Mouse (Mus musculus): ENCODE results near the gene Nmnat1. TPM values are rescaled to one million over a fixed set of nuclear protein-coding genes. Genes with fewer than 3 reads are reported as not detected.
"Not testable (repeated sequence)": the region's sequence is repeated elsewhere in the genome, so short reads cannot be mapped to it uniquely, and the experiment has no call there.

Gene Nmnat1
- polyA plus RNA-seq, 1 experiment: 22.9 TPM

DNA sequence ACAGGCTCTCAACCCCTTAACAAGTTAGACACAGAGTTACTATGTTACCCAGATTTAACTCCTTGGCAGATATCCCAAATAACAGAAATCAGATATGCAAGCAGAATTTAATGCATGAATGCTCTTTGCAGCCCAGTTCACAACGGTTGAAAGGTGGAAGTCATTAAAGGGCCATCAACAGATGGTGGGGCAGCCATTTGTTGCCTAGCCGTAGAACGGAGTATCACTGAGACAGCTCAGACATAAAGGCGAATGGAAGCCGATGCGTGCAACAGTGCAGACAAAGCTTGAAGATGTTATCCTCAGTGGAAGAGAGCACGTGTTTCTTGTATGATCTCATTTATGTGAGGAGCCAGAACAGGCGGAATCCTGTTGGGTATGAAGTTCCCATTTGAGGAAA, 44.4 kb downstream of the Nmnat1 start:
- Histone ChIP-seq H3K27ac (ENCODE audit: control insufficient read depth, insufficient read depth, low read length) (no peak overlapping the region), H3K4me3 (ENCODE audit: control insufficient read depth, insufficient read depth, low read length) (no peak overlapping the region), H3K27me3 (ENCODE audit: control insufficient read depth, insufficient read depth, low read length) (no peaks in the 10 kb centered on the region), H3K36me3 (ENCODE audit: control insufficient read depth, insufficient read depth, low read length) (no peaks in the 10 kb centered on the region), H3K4me1 (replicated peaks; ENCODE audit: control insufficient read depth, insufficient read depth, low read length) (peaks cover 3% of the 10 kb centered on the region)
- no peak for DNase-seq
- TF ChIP-seq POLR2A (IDR thresholded peaks at IDR 0.05; ENCODE audit: control insufficient read depth, extremely low read depth, insufficient read depth, low read length, poor library complexity) (no peak), CTCF (IDR thresholded peaks at IDR 0.05; ENCODE audit: borderline replicate concordance, control insufficient read depth, extremely low read depth, insufficient read depth, low read length, poor library complexity) (no peak)
- 81% methylated on average over 8 of the region's 8 CpGs for WGBS

DNA sequence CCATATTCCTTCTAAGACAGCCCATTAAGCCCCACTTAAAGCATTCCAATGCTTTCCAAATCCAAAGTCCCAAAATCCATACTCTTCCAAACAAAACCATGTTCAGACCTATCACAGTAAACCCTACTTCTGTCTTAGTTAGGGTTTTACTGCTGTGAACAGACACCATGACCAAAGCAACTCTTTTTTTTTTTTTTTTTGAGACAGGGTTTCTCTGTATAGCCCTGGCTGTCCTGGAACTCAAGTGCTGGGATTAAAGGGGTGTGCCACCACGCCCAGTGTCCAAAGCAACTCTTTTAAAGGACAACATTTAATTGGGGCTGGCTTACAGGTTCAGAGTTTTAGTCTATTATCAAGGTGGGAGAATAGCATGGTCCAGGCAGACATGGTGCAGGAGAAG, 53.1 kb downstream of the Nmnat1 start:
- not testable (repeated sequence) for H3K4me3 ChIP-seq (ENCODE audit: control insufficient read depth, insufficient read depth, low read length); H3K4me1 ChIP-seq (replicated peaks; ENCODE audit: control insufficient read depth, insufficient read depth, low read length); H3K27me3 ChIP-seq (ENCODE audit: control insufficient read depth, insufficient read depth, low read length); DNase-seq; H3K27ac ChIP-seq (ENCODE audit: control insufficient read depth, insufficient read depth, low read length); H3K36me3 ChIP-seq (ENCODE audit: control insufficient read depth, insufficient read depth, low read length)
- 91% methylated on average over 1 of the region's 1 CpGs for WGBS

GRCm38 (mm10) chr4:149429592-149429991, 55.4 kb downstream of the Nmnat1 start:
- Histone ChIP-seq H3K27me3 (ENCODE audit: control insufficient read depth, insufficient read depth, low read length) (no peaks in the 10 kb centered on the region), H3K27ac (ENCODE audit: control insufficient read depth, insufficient read depth, low read length) (no peak overlapping the region), H3K36me3 (ENCODE audit: control insufficient read depth, insufficient read depth, low read length) (no peaks in the 10 kb centered on the region), H3K4me1 (replicated peaks; ENCODE audit: control insufficient read depth, insufficient read depth, low read length) (peaks cover 8% of the 10 kb centered on the region), H3K4me3 (ENCODE audit: control insufficient read depth, insufficient read depth, low read length) (no peak overlapping the region)
- TF ChIP-seq CTCF (IDR thresholded peaks at IDR 0.05; ENCODE audit: borderline replicate concordance, control insufficient read depth, extremely low read depth, insufficient read depth, low read length, poor library complexity): no peak
- no peak for TF ChIP-seq POLR2A (IDR thresholded peaks at IDR 0.05; ENCODE audit: control insufficient read depth, extremely low read depth, insufficient read depth, low read length, poor library complexity)
- WGBS: 89% methylated on average over 5 of the region's 5 CpGs
- no peak for DNase-seq

GRCm38 (mm10) chr4:149426325-149427199, 58.4 kb downstream of the Nmnat1 start, which contains the start of gene Ube4b:
Gene Ube4b (minus strand): TSS chr4:149426749.
- no peaks in the 10 kb centered on the region for H3K27me3 ChIP-seq (ENCODE audit: control insufficient read depth, insufficient read depth, low read length)
- peak; percentile 100 for DNase-seq
- H3K27ac ChIP-seq (ENCODE audit: control insufficient read depth, insufficient read depth, low read length): peak within 1 kb of the TSS; percentile 84
- peak within 1 kb of the TSS; percentile 94 for H3K4me3 ChIP-seq (ENCODE audit: control insufficient read depth, insufficient read depth, low read length)
- no peaks in the 10 kb centered on the region for H3K36me3 ChIP-seq (ENCODE audit: control insufficient read depth, insufficient read depth, low read length)
- TF ChIP-seq POLR2A (IDR thresholded peaks at IDR 0.05; ENCODE audit: control insufficient read depth, extremely low read depth, insufficient read depth, low read length, poor library complexity) (no peak; the same call in 1 of the 2 replicates), CTCF (IDR thresholded peaks at IDR 0.05; ENCODE audit: borderline replicate concordance, control insufficient read depth, extremely low read depth, insufficient read depth, low read length, poor library complexity) (no peak)
- H3K4me1 ChIP-seq (replicated peaks; ENCODE audit: control insufficient read depth, insufficient read depth, low read length): peaks cover 12% of the 10 kb centered on the region
- 2% methylated on average over 49 of the region's 50 CpGs for WGBS

DNA sequence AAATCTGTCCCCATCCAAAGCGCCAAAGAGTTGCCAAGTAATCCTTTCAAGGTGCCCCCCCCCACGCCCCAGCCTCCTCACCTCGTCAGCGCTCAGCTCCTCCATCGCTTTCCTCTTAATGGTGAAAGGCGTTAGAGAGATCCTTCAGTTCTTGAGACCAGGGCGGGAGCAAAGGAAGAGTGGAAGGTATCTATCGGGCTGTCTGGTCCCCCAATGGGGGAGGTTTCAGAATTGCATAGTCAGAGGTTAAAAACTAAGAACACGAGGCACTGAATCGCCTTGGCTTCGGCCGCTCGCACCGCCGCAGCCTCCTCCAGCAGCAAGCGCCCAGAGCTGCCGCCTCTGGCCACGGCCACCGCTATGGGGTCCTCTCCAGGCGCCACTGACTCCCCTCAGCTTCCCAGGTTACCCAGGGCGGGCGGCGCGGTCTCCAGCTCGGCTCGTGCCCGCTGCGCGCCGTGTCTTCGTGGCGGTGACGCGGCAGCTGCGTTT, 59.2 kb downstream of the Nmnat1 start:
- DNase-seq: no peak
- Histone ChIP-seq H3K27ac (ENCODE audit: control insufficient read depth, insufficient read depth, low read length) (peak overlapping the region; percentile 84), H3K36me3 (ENCODE audit: control insufficient read depth, insufficient read depth, low read length) (no peaks in the 10 kb centered on the region), H3K4me3 (ENCODE audit: control insufficient read depth, insufficient read depth, low read length) (peak overlapping the region; percentile 94), H3K4me1 (replicated peaks; ENCODE audit: control insufficient read depth, insufficient read depth, low read length) (peaks cover 14% of the 10 kb centered on the region), H3K27me3 (ENCODE audit: control insufficient read depth, insufficient read depth, low read length) (no peaks in the 10 kb centered on the region)
- whole genome bisulfite sequencing: 0% methylated on average over 35 of the region's 35 CpGs
- TF ChIP-seq POLR2A (IDR thresholded peaks at IDR 0.05; ENCODE audit: control insufficient read depth, extremely low read depth, insufficient read depth, low read length, poor library complexity) (no peak), CTCF (IDR thresholded peaks at IDR 0.05; ENCODE audit: borderline replicate concordance, control insufficient read depth, extremely low read depth, insufficient read depth, low read length, poor library complexity) (no peak)

GRCm38 (mm10) chr4:149424755-149425154, 60.2 kb downstream of the Nmnat1 start:
- no peak for DNase-seq
- H3K36me3 ChIP-seq (ENCODE audit: control insufficient read depth, insufficient read depth, low read length): no peaks in the 10 kb centered on the region
- no peak for TF ChIP-seq CTCF (IDR thresholded peaks at IDR 0.05; ENCODE audit: borderline replicate concordance, control insufficient read depth, extremely low read depth, insufficient read depth, low read length, poor library complexity)
- TF ChIP-seq POLR2A (IDR thresholded peaks at IDR 0.05; ENCODE audit: control insufficient read depth, extremely low read depth, insufficient read depth, low read length, poor library complexity): no peak

More at GRCm38 (mm10) chr4:149424755-149425154, 60.2 kb downstream of the Nmnat1 start:
- Histone ChIP-seq H3K4me1 (replicated peaks; ENCODE audit: control insufficient read depth, insufficient read depth, low read length) (peaks cover 14% of the 10 kb centered on the region), H3K4me3 (ENCODE audit: control insufficient read depth, insufficient read depth, low read length) (no peak overlapping the region), H3K27me3 (ENCODE audit: control insufficient read depth, insufficient read depth, low read length) (no peaks in the 10 kb centered on the region), H3K27ac (ENCODE audit: control insufficient read depth, insufficient read depth, low read length) (no peak overlapping the region)
- WGBS: 43% methylated on average over 9 of the region's 9 CpGs
